Mouse (Mus musculus): ENCODE data around the gene Pam16. TPM values are rescaled to one million over a fixed set of nuclear protein-coding genes. Genes with fewer than 3 reads are reported as not detected.

Pam16 gene
- polyA plus RNA-seq, 1 experiment: 9.5 TPM

DNA sequence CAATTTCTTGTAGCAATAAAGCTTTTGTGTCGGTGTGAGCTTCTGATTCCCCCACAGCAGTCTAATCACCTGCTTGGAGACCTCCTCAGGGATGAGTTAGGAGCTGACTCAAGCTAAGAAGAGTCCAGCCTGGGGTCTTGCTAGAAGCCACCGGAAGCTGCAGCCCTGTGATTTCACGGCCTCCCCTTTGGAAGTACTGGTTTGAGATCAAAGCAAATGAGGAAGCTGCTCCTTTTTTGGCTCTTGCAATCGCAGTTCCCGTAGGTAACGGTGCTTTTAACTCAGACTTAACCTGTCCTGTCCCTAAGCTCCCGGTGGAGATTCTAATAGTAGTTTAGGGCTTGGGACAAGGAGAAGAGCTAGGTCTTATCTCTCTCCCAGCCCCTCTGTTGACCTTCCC is 46.2 kb downstream of the Pam16 start:
- no peak for DNase-seq (ENCODE audit: low read depth in 1 of 2, low spot score in 2 of 2)
- 37% methylated on average over 7 of the region's 7 CpGs for WGBS
- Histone ChIP-seq H3K27me3 (ENCODE audit: control insufficient read depth, insufficient read depth, low read length) (no peaks in the 10 kb centered on the region), H3K36me3 (ENCODE audit: control insufficient read depth, insufficient read depth, low read length) (no peaks in the 10 kb centered on the region), H3K27ac (ENCODE audit: insufficient read depth, low read length) (no peak overlapping the region), H3K4me1 (ENCODE audit: control insufficient read depth, insufficient read depth, insufficient read length) (no peaks in the 10 kb centered on the region; the same call in 1 of the 2 replicates), H3K4me3 (ENCODE audit: extremely low read depth, insufficient read depth, insufficient read length) (no peak overlapping the region)
- TF ChIP-seq POLR2A (IDR thresholded peaks at IDR 0.05; ENCODE audit: low read depth, low read length): no peak
- TF ChIP-seq CTCF (IDR thresholded peaks at IDR 0.05; ENCODE audit: extremely low read depth, insufficient read depth, insufficient read length, insufficient replicate concordance): no peak

DNA sequence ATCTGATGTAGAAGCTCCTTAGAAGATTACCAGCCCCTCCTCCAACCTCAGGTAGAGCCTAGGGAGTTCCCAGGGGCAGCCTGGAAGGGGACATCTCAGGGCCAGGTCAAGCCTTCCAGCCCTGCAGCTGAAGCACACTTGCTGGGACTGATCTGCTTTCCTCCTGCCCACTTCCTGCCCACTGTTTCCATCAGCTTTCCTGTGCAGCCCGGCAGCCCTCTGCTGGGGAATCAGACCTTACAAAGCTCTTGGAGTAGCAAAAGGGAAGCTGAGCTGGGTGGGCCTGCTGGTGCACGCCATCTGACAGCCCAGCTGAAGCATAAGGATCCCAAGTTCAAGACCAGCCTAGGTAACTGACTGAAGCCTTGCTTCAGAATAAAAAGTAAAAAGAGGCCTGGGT is 47.9 kb downstream of the Pam16 start:
- Histone ChIP-seq H3K36me3 (ENCODE audit: control insufficient read depth, insufficient read depth, low read length) (no peaks in the 10 kb centered on the region), H3K27ac (ENCODE audit: insufficient read depth, low read length) (no peak overlapping the region), H3K27me3 (ENCODE audit: control insufficient read depth, insufficient read depth, low read length) (no peaks in the 10 kb centered on the region), H3K4me1 (ENCODE audit: control insufficient read depth, insufficient read depth, insufficient read length) (no peaks in the 10 kb centered on the region; the same call in 1 of the 2 replicates), H3K4me3 (ENCODE audit: extremely low read depth, insufficient read depth, insufficient read length) (no peak overlapping the region)
- DNase-seq (ENCODE audit: low read depth in 1 of 2, low spot score in 2 of 2): no peak
- no peak for TF ChIP-seq POLR2A (IDR thresholded peaks at IDR 0.05; ENCODE audit: low read depth, low read length)
- no peak for TF ChIP-seq CTCF (IDR thresholded peaks at IDR 0.05; ENCODE audit: extremely low read depth, insufficient read depth, insufficient read length, insufficient replicate concordance)
- WGBS: 21% methylated on average over 2 of the region's 2 CpGs

DNA sequence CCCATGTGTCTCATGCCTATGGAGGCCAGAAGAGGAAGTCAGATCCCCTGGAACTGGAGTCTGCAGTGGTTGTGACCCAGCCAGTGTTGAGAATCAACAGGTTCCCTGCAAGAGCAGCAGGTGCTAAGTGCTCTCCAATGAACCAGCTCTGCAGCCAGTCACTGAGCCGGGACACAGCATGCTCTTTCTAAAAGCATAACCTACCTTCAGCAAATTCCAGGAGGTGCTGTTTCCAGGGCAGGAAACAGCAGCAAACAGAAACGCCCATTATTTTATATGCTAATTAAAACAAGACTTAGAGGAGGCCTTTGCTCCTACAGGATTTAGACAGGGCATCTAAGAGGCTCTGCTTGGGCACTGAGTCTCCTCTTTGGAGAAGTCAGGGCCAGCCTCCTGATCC is 48.8 kb downstream of the Pam16 start:
- Histone ChIP-seq H3K27me3 (ENCODE audit: control insufficient read depth, insufficient read depth, low read length) (no peaks in the 10 kb centered on the region), H3K4me3 (ENCODE audit: extremely low read depth, insufficient read depth, insufficient read length) (no peak overlapping the region), H3K27ac (ENCODE audit: insufficient read depth, low read length) (no peak overlapping the region), H3K36me3 (ENCODE audit: control insufficient read depth, insufficient read depth, low read length) (no peaks in the 10 kb centered on the region), H3K4me1 (ENCODE audit: control insufficient read depth, insufficient read depth, insufficient read length) (no peaks in the 10 kb centered on the region; the same call in 1 of the 2 replicates)
- WGBS: 79% methylated on average over 2 of the region's 2 CpGs
- no peak for DNase-seq (ENCODE audit: low read depth in 1 of 2, low spot score in 2 of 2)
- no peak for TF ChIP-seq CTCF (IDR thresholded peaks at IDR 0.05; ENCODE audit: extremely low read depth, insufficient read depth, insufficient read length, insufficient replicate concordance)
- no peak for TF ChIP-seq POLR2A (IDR thresholded peaks at IDR 0.05; ENCODE audit: low read depth, low read length)

DNA sequence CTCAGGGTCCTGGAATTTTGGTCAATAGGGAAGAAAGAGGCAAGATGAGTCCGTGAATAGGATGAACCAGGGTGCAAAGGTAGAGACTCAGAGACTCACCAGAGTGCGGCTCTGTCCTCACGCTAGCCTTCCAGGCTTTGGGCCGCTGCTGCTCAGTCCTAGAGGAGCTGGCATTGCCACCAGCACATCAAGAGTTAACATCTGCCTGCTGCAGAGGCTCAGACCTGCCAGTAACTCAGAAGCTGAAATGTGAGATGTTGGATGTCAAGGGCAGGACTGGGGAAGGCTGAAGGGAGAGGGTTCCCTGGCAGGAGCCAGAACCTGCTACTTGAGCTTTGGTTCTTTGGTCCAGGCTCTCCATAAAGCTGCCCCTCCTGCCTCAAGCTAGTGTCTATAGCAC is 54.1 kb downstream of the Pam16 start:
- Histone ChIP-seq H3K27ac (ENCODE audit: insufficient read depth, low read length) (no peak overlapping the region), H3K36me3 (ENCODE audit: control insufficient read depth, insufficient read depth, low read length) (no peaks in the 10 kb centered on the region), H3K27me3 (ENCODE audit: control insufficient read depth, insufficient read depth, low read length) (no peaks in the 10 kb centered on the region), H3K4me1 (ENCODE audit: control insufficient read depth, insufficient read depth, insufficient read length) (no peaks in the 10 kb centered on the region), H3K4me3 (ENCODE audit: extremely low read depth, insufficient read depth, insufficient read length) (no peak overlapping the region)
- TF ChIP-seq POLR2A (IDR thresholded peaks at IDR 0.05; ENCODE audit: low read depth, low read length): no peak
- no peak for TF ChIP-seq CTCF (IDR thresholded peaks at IDR 0.05; ENCODE audit: extremely low read depth, insufficient read depth, insufficient read length, insufficient replicate concordance)
- WGBS: 87% methylated on average over 4 of the region's 4 CpGs
- no peak for DNase-seq (ENCODE audit: low read depth in 1 of 2, low spot score in 2 of 2)

DNA sequence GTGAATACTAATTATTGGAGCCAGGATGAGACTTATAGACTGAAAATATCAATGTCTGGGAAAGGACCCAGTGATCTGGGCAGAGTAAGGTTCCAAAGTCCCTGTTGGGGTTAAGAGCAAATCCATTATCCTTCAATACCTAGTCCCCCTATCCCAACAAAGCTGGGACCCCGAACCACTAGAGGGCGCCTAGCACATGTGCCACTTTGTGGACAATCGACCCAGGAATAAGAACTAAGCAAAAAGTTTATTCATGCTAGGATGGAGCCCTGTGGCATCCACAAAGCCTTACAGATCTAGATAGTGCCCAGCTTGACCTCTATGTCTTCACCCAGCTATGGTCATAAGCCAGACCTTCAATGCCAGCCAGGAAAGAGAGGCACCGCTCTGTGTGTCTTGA is 56.9 kb downstream of the Pam16 start:
- H3K27ac ChIP-seq (ENCODE audit: insufficient read depth, low read length): no peak overlapping the region
- no peaks in the 10 kb centered on the region for H3K27me3 ChIP-seq (ENCODE audit: control insufficient read depth, insufficient read depth, low read length)
- no peaks in the 10 kb centered on the region for H3K36me3 ChIP-seq (ENCODE audit: control insufficient read depth, insufficient read depth, low read length)
- peak in 1 of 2 experiments; percentile 74 for DNase-seq (ENCODE audit: low read depth in 1 of 2, low spot score in 2 of 2)
- 22% methylated on average over 4 of the region's 4 CpGs for WGBS
- no peaks in the 10 kb centered on the region for H3K4me1 ChIP-seq (ENCODE audit: control insufficient read depth, insufficient read depth, insufficient read length)
- no peak overlapping the region for H3K4me3 ChIP-seq (ENCODE audit: extremely low read depth, insufficient read depth, insufficient read length)
- TF ChIP-seq POLR2A (IDR thresholded peaks at IDR 0.05; ENCODE audit: low read depth, low read length) (no peak), CTCF (IDR thresholded peaks at IDR 0.05; ENCODE audit: extremely low read depth, insufficient read depth, insufficient read length, insufficient replicate concordance) (peak; percentile 74; the same call in 1 of the 2 replicates)

Other genes with a start within 250 kb of the Pam16 start
- 3.3 and 3.5 TPM in 2 replicates for gene Adcy9, start 204.5 kb downstream of the Pam16 start, polyA plus RNA-seq (2012; rRNA removed)
- gene Srl, start 83.2 kb downstream of the Pam16 start, polyA plus RNA-seq (2012; rRNA removed): 0.53 and 0.68 TPM in 2 replicates
- gene Tfap4, start 65.1 kb downstream of the Pam16 start, polyA plus RNA-seq (2012; rRNA removed): 5.6 and 8.7 TPM in 2 replicates
- gene Glis2, start 30.3 kb downstream of the Pam16 start, polyA plus RNA-seq (2012; rRNA removed): 11.9 and 14.1 TPM in 2 replicates
- 23.6 and 31.3 TPM in 2 replicates for gene Vasn, start 15.0 kb upstream of the Pam16 start, polyA plus RNA-seq (2012; rRNA removed)
- gene Dnaja3, start 15.0 kb upstream of the Pam16 start, polyA plus RNA-seq (2012; rRNA removed): 11.0 and 12.1 TPM in 2 replicates
- gene Coro7, start 54.8 kb upstream of the Pam16 start, polyA plus RNA-seq (2012; rRNA removed): 150 and 191 TPM in 2 replicates
- gene Nmral1, start 94.4 kb upstream of the Pam16 start, polyA plus RNA-seq (2012; rRNA removed): 8.7 and 9.4 TPM in 2 replicates
- gene Hmox2, start 101.4 kb upstream of the Pam16 start, polyA plus RNA-seq (2012; rRNA removed): 17.2 and 19.8 TPM in 2 replicates
- gene Cdip1, start 165.3 kb upstream of the Pam16 start, polyA plus RNA-seq (2012; rRNA removed): 40.4 and 55.2 TPM in 2 replicates
- not detected in 2 replicates for gene 4930562C15Rik, start 210.4 kb upstream of the Pam16 start, polyA plus RNA-seq (2012; rRNA removed)

Measured in spleen, adult 2 months (tissue).